Mouse (Mus musculus) CD8-positive naive resting alpha-beta T cell, adult 2 months (primary cell): Measurements from ENCODE around the gene Erc2.

Source experiments
- DNase-seq, 2 experiments: peaks; one replicate each; pipeline ENCODE4 v3.0.0; 2022; ENCODE audit warnings: low read depth in 2 of 2, low spot score in 2 of 2

Erc2 gene

GRCm38 (mm10) chr14:27935714-27936113 lies 313.5 kb downstream of the Erc2 start:
- DNase-seq = no peak

- DNase-seq = no peak
These were observed 315.7 kb downstream of the Erc2 start for GRCm38 (mm10) chr14:27937922-27938321.

- no peak for DNase-seq
These were observed 323.0 kb downstream of the Erc2 start for GRCm38 (mm10) chr14:27945276-27945675.

GRCm38 (mm10) chr14:27946211-27946610 lies 324.0 kb downstream of the Erc2 start:
- DNase-seq = no peak

- DNase-seq = no peak
These were observed 326.2 kb downstream of the Erc2 start for GRCm38 (mm10) chr14:27948391-27948790.

GRCm38 (mm10) chr14:27953814-27954213 lies 331.6 kb downstream of the Erc2 start:
- no peak for DNase-seq

- DNase-seq = no peak
These were observed 334.6 kb downstream of the Erc2 start for GRCm38 (mm10) chr14:27956801-27957200.

- DNase-seq = no peak
These were observed 351.5 kb downstream of the Erc2 start for GRCm38 (mm10) chr14:27973701-27974100.

GRCm38 (mm10) chr14:27975661-27976060 lies 353.4 kb downstream of the Erc2 start:
- DNase-seq = no peak

GRCm38 (mm10) chr14:27984758-27985157 lies 362.5 kb downstream of the Erc2 start:
- no peak for DNase-seq

- no peak for DNase-seq
These were observed 363.0 kb downstream of the Erc2 start for GRCm38 (mm10) chr14:27985201-27985600.

GRCm38 (mm10) chr14:27987422-27987821 lies 365.2 kb downstream of the Erc2 start:
- no peak for DNase-seq

- no peak for DNase-seq
These were observed 376.3 kb downstream of the Erc2 start for GRCm38 (mm10) chr14:27998551-27998950.

GRCm38 (mm10) chr14:28004023-28004422 lies 381.8 kb downstream of the Erc2 start:
- no peak for DNase-seq

- no peak for DNase-seq
These were observed 388.5 kb downstream of the Erc2 start for GRCm38 (mm10) chr14:28010536-28011280.

- DNase-seq = no peak
These were observed 401.0 kb downstream of the Erc2 start for GRCm38 (mm10) chr14:28023199-28023598.

- no peak for DNase-seq
These were observed 408.6 kb downstream of the Erc2 start for GRCm38 (mm10) chr14:28030870-28031269.

- DNase-seq = no peak
These were observed 412.8 kb downstream of the Erc2 start for GRCm38 (mm10) chr14:28035013-28035412.

GRCm38 (mm10) chr14:28043095-28043494 lies 420.9 kb downstream of the Erc2 start:
- no peak for DNase-seq

- DNase-seq = no peak
These were observed 429.4 kb downstream of the Erc2 start for GRCm38 (mm10) chr14:28051646-28052045.

- DNase-seq = no peak
These were observed 435.1 kb downstream of the Erc2 start for GRCm38 (mm10) chr14:28057159-28057884.
